Mouse (Mus musculus): ENCODE data around the gene Ric1. TPM values are rescaled to one million over a fixed set of nuclear protein-coding genes. Genes with fewer than 3 reads are reported as not detected.
A peak's percentile ranks its signal among the peaks of the same experiment; 100 is the strongest.

The Ric1 gene
- polyA plus RNA-seq, 1 experiment = 31.9 TPM

DNA sequence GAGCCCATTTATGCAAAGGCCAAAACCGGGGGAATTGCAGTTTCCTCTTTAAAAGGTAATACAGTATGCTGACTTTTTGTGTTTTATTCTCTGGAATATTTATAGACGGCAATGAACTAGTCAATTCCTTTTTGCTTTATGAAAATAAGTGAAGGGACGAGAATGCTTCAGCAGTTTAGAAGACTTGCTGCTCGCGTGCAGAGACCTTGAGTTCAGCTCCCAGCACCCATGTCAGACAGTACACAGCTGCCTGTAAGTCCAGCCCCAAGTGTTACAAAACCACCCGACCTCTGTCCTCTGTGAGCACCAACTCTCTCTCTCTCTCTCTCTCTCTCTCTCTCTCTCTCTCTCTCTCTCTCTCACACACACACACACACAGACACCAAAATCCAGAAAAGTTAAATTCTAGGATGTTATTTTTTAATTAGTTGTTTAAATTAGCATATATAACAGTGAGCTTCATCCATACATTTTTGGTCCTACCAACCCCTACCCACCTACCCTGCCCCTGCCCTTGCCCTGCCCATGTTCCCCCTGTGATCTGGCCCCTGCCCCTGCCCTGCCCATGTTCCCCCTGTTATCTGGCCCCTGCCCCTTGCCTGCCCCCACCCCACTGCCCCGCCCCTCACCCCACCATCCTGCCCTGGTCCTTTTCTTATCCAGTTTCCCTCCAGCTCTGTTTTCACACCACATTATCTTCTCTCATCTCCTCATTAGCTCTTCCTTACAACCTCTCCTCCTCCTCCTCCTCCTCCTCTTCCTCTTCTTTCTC is 25.1 kb upstream of the Ric1 start:
- no peak for DNase-seq (ENCODE audit: extremely low spot score in 1 of 2, low spot score in 1 of 2)

DNA sequence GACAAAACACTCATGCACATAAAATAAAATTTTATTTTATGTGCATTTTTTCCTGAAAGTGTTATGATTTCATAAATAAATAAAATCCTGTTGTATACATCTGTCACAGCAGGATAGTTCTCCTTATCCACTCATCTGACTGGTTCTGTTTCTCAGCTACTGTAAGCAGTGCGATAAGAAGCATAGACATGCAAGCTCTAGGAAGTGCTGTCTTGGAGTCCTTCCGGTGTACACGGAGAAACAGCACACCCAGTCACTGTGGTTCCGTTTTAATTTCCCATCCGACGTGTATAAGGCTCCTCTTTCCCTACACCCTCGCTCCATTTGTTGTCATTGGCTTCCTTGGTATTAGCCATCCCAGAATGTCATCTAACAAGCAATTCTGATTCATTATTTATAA is 24.2 kb upstream of the Ric1 start:
- DNase-seq (ENCODE audit: extremely low spot score in 1 of 2, low spot score in 1 of 2) = no peak

DNA sequence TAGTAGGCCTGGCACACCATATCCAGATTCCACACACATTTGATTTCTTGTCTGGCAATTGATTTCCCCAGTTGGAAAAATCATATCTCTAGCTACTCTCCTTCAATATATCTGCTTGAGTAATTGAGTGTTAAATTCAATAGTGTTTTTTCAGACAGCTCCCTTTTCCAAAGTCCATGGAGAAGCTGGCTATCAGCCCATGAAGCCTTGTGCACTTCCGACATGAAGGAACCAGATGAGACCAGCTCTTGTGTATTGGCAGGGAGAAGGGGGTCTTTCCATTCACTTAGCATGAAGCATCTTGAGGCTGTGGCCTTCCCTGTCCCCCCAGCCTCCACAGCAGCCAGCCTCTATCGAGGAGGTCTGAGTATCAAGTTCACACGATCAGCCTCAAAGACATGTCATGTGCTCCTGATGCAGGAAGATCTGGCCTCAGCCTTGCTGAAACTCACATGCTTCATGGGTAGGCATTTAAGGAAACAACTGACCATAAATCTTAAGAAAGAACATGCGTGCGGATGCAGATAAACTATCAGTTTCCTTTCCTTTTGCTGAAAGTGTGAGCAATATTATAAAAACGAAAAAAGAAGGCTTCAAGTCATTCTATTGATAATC is 23.1 kb upstream of the Ric1 start:
- no peak for DNase-seq (ENCODE audit: extremely low spot score in 1 of 2, low spot score in 1 of 2)

DNA sequence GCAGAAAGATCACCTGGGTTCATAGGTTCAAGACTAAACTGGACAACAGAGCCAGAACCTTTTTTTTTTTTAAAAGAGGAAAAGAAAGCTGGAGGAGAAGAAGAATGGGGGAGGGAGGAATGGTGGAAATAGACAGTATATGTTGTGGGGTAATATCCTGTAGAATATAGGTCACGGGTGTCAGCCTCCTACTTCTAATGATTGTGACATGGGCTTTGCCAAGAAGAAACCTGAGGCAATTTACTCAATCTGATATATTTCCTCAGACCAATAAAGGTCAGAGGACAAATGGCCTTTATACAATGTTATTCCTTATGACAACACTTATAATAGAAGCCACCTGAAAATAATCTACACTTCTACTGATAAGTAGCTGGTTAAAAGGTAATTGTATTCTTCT is 21.7 kb upstream of the Ric1 start:
- no peak for DNase-seq (ENCODE audit: extremely low spot score in 1 of 2, low spot score in 1 of 2)

DNA sequence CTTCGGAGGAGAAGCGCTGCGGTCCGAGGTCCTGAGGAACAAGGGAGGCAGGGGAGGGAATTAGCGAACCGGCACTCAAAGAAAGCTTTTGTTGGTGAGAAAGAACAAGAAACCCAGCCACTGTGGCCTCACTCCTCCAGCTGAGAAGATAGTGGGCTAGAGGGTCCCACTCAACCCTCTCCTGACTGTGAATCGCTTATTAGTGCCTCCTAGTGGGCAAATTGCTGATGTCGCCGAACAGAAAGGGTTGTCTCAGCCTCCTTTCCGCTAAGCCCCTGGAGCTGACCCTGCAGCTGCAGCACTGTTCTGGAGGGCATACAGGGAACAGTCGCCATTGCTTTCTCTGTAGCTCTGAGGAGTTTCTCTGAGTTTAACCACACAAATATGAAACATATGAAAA is 21.0 kb upstream of the Ric1 start:
- peak in 1 of 2 experiments; percentile 46 for DNase-seq (ENCODE audit: extremely low spot score in 1 of 2, low spot score in 1 of 2)

DNA sequence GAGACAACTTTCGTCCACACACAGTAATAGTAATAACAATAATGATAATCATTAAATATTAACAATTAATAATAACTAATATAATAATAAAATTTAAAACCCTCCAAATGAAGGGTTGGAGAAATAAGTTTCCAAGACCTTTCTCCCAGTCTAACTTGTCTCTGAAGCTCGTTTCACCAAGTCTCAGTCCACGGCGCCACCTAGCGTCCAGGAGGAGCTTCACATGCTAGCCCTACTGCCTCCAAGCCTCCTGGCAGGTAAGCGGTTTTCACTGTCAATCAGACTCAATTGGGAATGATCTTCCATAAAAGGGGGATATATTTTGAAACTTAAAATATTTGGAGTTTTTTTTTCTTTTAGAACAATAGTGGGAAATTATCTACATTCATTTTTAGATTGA is 20.6 kb upstream of the Ric1 start:
- DNase-seq (ENCODE audit: extremely low spot score in 1 of 2, low spot score in 1 of 2) = peak in 1 of 2 experiments; percentile 93

DNA sequence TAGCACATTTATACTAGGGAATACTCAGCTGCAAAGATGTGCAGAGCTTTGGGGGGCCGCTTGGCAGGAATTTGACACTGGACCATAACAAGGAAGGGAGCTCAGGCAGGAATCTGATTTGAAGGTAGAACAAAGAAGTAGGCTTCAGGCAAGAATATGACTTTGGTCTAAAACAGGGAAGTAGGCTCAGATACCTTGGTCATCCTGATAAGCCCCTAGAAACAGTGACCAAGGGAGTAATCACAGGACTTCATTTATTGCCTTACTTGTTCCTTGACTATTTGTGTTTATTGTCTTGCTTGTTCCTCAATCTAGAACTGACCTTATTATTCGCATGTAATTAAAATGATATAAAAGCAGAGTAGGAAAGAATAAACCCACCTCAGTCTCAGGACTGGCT is 18.0 kb upstream of the Ric1 start:
- DNase-seq (ENCODE audit: extremely low spot score in 1 of 2, low spot score in 1 of 2) = no peak

DNA sequence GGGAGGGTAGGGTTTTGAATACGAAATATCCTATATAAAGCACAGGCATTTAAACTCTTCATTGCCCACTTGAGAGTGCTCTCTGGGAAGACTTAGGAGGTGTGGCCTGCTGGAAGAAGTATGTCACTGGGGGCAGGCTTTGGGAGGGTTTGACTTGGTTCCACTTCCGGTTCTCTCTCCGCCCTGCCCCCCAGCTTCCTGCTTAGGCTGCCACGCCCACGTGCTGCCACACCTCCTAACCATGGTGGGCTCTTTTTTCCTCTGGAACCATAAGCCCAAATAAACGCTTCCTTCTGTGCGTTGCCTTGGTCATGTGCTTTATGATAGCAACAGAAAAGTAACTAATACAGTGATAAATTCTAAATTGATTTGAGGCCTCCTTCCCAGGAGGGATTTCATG is 16.5 kb upstream of the Ric1 start:
- DNase-seq (ENCODE audit: extremely low spot score in 1 of 2, low spot score in 1 of 2) = no peak

DNA sequence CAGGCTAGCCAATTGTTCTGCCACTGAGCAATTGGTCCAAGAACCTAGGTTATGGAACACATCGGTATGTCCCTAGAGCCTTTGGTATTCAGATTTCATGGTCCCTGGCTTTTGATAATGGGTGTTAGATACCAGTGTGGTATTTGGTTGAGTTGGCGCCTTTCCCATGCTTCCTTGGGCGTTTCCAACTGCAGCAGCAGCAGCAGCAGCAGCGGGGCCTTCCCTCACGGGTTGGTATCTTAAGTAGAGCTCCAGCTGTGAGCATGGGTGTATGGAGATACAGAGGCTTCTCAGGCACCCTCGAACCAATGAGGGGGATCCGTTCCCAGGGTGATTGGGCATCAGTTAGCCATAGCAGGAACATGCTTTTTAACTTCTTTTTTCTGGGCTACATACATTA is 13.9 kb upstream of the Ric1 start:
- DNase-seq (ENCODE audit: extremely low spot score in 1 of 2, low spot score in 1 of 2) = no peak

DNA sequence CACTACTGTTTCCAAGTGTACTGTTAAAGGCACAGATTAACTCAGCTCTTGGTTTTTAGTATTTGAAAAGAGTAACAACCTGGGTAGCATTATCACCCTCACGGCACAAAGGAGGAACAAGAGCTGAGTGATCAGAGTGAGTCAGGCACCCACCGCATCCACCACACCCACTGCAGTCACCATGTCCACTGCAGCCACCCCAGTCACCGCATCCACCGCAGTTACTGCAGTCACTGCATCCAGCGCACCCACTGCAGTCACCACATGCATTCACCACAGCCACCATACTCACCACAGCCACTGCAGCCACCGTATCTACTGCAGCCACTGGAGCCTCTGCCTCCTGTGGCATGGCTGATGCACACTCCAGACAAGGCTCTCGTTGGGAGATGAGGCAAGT is 12.2 kb upstream of the Ric1 start:
- DNase-seq (ENCODE audit: extremely low spot score in 1 of 2, low spot score in 1 of 2) = no peak

DNA sequence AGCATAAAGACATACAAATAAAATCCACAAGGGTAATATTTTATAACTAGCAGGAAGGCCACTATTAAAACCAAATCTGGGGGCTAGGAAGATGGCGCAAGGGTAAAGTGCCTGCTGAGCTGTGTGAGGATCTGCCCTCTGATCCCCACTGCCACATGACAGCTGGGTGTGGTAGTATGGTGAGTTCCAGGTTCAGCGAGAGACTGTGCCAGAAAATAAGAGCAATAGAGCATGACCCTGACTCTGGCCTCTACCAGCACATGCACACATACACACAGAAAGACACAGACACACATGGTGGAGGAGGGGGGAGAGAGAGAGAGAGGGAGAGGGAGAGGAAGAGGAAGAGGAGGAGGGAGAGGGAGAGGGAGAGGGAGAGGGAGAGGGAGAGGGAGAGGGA is 10.3 kb upstream of the Ric1 start:
- DNase-seq (ENCODE audit: extremely low spot score in 1 of 2, low spot score in 1 of 2) = no peak

DNA sequence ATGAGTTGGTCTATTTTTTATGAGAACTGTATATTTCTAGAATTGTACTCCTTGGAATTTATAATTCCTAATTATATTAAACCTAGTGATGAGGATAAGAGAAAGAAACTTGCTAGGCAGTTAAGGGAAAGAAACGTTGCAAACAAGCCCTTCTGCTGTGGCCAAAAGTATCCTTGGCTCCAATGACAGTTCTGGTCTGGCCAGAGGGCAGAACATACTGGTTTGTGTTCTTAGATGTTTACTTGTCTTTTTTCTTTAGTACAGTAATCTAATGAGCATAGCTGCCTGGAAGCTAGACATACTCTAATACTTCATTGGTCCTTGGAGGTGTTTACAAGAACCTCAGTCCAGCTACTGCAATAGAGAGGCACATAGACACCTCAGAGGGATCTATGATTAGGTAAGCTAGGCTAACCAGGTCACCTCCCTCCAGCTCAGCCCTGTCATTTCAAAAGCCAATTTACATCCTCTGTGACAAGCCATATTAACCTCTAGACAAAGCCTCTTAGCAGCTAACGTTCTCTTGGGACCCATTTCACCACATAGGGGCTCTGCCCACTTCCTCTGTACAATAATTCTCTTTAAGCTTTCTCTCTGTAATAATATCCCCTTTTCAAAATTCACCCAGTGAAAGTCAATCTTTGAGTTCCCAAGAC is 8.8 kb upstream of the Ric1 start:
- DNase-seq (ENCODE audit: extremely low spot score in 1 of 2, low spot score in 1 of 2) = no peak

DNA sequence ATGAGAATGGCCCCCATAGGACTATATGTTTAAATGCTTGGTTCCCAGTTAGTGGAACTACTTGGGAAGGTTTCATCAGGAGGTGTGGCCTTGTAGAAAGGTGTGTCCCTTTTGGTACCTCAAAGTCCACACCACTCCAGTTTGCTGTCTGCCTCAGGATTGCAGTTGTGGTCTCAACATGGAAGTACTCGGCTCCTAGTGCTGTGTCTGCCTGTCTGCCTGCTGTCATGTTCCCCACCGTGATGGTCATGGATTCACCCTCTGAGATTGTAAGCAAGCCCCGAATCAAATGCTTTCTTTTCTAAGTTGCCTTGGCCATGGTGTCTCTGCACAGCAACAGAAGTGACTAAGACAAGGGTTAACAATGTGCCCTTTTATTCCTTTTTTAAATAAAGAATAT is 8.0 kb upstream of the Ric1 start:
- no peak for DNase-seq (ENCODE audit: extremely low spot score in 1 of 2, low spot score in 1 of 2)

DNA sequence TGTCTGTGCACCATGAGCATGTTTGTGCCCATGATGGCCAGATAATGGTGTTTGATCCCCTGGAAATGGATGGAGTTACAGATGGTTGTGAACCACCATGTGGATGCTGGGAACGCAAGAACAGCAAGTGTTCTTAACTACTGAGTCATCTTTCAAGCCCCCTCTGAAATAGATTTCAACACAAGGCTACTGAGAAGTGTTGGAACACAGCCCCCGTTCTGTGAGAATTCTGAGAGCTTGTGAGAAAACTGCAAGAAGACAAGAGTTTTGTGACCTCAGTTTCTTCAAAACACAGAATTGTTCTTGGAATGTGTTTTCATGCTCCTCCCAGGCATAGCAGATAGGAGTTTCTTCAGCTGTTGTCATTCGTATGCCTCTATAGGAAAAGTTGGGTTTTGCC is 6.7 kb upstream of the Ric1 start:
- peak in 1 of 2 experiments; percentile 6 for DNase-seq (ENCODE audit: extremely low spot score in 1 of 2, low spot score in 1 of 2)

DNA sequence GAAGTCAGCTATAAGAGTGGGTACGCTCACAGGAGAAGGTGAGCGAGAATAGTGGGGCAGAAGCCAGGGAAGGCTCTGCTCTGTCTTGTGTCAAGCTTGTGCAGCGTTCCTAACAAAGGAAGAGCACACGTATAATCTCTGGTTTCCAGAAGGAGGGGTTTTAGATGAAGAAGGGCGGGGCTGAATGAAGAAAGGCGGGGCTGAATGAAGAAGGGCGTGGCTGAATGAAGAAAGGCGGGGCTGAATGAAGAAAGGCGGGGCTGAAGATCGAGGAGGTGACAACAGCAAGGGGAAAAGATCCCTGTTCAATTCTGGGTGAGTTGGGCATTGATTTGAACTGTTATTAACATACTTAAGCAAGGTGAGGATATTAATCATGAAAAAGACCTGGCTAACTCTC is 6.1 kb upstream of the Ric1 start:
- no peak for DNase-seq (ENCODE audit: extremely low spot score in 1 of 2, low spot score in 1 of 2)

DNA sequence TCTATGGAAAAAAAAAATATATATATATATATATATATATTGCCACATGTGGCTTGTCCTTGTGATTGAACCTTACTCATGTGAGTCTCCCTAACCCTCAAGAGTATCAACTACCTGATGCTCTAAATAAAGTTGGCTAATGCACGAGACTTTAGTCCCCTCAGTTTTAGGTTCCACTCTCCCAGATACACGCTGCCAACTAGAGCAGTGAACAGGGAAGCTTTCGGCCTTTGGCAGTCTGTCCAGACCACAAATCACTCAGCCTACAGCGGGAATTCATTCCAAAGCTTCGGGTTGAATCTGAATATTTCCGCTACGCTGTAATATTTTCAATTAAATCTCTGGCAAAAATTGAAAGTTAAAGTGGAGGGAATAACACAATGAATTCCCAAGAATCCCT is 3.7 kb upstream of the Ric1 start:
- DNase-seq (ENCODE audit: extremely low spot score in 1 of 2, low spot score in 1 of 2) = no peak

DNA sequence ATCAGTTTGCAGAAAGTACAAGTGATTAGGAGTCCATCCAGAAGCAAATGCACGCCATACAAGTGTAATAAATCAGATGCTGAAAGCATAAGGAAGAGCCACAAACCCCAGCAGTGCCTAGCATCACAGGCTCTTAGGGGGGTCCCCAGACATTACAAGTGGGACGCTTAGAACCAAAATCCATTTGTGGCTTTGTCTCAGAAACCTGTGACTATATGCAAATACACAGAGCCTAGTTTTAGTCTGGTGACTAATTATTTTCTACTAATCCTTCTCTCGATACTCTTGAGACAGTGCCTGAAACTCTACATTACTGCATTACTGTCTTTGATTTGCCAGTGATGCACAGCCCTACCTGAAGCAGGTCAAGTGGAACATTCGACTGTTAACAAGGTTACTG is 3.2 kb upstream of the Ric1 start:
- DNase-seq (ENCODE audit: extremely low spot score in 1 of 2, low spot score in 1 of 2) = no peak

DNA sequence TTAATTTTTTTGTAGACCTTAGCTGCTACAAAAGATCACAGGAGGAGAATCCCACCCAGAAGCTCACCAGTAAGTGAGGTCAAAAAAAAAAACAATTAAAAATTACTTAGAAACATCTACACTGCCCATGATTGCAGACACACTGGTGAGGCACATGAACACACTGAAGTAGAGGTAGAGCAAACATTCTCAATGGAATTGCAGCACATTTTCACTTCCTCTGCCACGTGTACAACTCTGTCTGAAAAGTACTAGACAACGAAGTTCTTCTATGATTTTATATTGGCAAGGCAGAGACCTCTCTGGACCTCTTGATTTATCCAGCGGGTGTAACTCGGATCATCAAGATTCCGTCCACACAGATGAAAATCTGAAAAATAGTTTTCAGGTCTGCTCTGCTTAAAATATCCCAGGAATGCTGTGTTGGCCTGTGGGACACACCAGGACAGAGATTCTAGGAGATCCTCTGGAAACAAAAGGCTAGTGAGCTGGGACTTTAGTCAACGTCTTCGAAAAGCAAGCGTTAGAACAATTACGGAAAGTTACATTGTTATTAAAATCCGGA is 1.0 kb upstream of the Ric1 start:
- DNase-seq (ENCODE audit: extremely low spot score in 1 of 2, low spot score in 1 of 2) = no peak

DNA sequence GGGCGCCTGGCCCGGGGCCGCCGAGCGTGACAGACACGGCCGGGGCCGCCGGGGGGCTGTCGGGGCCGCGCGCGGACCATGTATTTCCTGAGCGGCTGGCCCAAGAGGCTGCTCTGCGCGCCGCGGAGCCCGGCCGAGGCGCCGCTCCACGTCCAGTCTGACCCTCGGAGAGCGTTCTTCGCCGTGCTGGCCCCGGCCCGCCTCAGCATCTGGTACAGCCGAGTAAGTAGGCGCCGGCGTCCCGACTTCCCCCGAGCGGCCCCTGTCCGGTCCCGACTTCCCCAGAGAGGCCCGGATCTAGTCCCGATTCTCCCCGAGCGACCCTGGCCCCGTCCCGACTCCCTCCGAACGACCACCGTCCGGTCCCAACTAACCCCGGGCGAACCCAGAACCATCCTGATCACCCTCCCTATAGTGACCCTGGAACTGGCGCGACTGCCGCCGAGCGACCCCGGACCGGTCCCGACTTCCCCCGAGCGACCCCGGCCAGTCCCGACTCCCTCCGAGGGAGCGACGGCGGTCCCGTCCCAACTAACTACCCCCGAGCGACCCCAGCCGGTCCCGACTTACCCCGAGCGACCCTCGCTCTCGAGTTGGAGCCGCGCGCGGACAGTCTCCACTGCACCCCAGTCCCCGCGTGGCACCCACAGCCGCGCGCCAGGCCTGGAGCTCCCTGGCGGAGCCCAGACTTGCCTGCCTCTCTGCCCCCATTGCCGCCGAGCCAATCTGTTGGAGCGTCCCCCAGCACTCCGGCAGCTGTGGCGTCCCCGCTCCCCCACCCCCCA is 555 bp downstream of the Ric1 start:
- peak in 1 of 2 experiments; percentile 28 for DNase-seq (ENCODE audit: extremely low spot score in 1 of 2, low spot score in 1 of 2)

DNA sequence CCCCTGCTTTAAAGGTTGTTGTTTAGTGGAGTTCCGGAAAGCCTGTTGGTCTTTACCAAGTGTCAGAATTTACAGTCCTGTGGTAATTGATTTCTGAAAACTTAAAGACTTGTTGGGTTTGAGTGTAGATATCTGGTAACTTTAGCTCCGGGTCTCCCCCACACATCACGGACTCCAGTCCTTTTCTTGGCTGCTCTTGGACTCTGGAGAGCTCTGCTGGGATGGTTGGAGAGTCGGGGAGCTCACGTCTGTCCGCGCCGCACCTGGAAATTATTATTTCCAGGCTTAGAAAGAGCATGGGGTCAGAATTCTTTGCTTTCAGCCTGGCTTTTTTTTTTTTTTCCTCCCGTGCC is 1.1 kb downstream of the Ric1 start:
- peak in 1 of 2 experiments; percentile 7 for DNase-seq (ENCODE audit: extremely low spot score in 1 of 2, low spot score in 1 of 2)

DNA sequence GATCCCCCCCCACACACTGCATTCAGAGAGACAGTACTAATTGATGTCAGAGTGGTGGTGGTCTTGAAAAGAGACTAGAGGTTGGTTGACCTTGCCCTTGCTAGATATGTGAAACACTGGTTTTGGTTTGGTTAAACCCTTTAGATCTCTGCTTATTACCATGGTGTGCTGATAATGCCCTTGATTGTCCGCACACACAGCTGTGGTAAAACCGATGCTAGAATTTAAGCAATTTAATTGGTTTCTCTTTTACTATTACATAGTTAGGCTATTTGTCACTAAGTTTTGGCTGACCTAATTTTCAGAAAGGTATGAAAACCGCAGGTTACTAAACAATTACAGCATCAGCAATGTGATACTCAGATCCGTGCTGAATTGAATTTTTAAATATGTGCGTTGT is 1.6 kb downstream of the Ric1 start:
- DNase-seq (ENCODE audit: extremely low spot score in 1 of 2, low spot score in 1 of 2) = no peak
